Mouse (Mus musculus): ENCODE data around the gene Chkb.

GRCm38 (mm10) chr15:89455642-89456041, 25.9 kb upstream of the Chkb start:
- TF ChIP-seq FLI1 (IDR thresholded peaks at IDR 0.05; ENCODE audit: low read length) (no peak), GATA1 (IDR thresholded peaks at IDR 0.05; ENCODE audit: borderline replicate concordance, low read length) (no peak)
